Mouse (Mus musculus) heart, postnatal 14 days (tissue): ENCODE measurements around the gene Fam161a. TPM values are rescaled to one million over a fixed set of nuclear protein-coding genes. Genes with fewer than 3 reads are reported as not detected.
A peak's percentile ranks its signal among the peaks of the same experiment; 100 is the strongest.
"Not testable (repeated sequence)": the region's sequence is repeated elsewhere in the genome, so short reads cannot be mapped to it uniquely, and the experiment has no call there.

ENCODE experiments used
- DNase-seq, 2 experiments: peaks; one replicate each; pipeline ENCODE4 v3.0.0; 2021 to 2022
- intact Hi-C: fragments of 180-260 bp; cut with DNase I; formaldehyde crosslinking; loops from one replicate; pipeline ENCODE4 v1.15.1; 2025
- total RNA-seq, 2 experiments: library from RNA; stranded (reverse); gene quantifications; 2 replicates each; pipeline ENCODE4 v1.2.3; 2021

Gene Fam161a
- total RNA-seq, 2 experiments from 2014 or later = 2.9 to 3.8 TPM

- DNase-seq = no peak
- intact Hi-C loops = no loop called here
Measured at GRCm38 (mm10) chr11:23029399-23029798, 22.1 kb downstream of the Fam161a start.

- DNase-seq = no peak
- intact Hi-C loops = no loop called here
Measured at GRCm38 (mm10) chr11:23047252-23047651, 39.9 kb downstream of the Fam161a start.

- DNase-seq = no peak
- intact Hi-C loops = no loop called here
Measured at GRCm38 (mm10) chr11:23047663-23048582, 40.6 kb downstream of the Fam161a start.

- DNase-seq = no peak
- intact Hi-C loops = no loop called here
Measured at GRCm38 (mm10) chr11:23049642-23050041, 42.3 kb downstream of the Fam161a start.

- intact Hi-C loops = no loop called here
- DNase-seq = no peak
Measured at GRCm38 (mm10) chr11:23052353-23052752, 45.0 kb downstream of the Fam161a start.

DNA sequence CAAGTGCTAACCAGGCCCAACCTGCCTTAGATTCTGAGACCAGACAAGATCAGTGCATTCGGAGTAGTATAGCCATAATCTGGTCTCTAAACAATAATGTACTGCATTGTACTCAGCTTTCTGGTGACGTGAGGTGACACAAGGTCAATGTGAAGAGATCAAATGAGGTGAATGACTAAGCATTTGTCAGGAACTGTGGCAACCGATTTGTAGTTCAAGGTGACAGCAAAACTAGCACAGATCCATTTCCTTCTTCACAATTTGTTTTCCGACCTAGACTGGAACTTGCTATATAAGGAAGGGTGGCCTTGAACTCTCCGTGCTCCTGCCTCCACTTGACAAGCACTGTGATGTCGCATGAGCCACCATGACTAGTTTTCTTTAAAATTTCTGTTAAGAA is 55.8 kb downstream of the Fam161a start:
- no peak for DNase-seq
- intact Hi-C loops = no loop called here

DNA sequence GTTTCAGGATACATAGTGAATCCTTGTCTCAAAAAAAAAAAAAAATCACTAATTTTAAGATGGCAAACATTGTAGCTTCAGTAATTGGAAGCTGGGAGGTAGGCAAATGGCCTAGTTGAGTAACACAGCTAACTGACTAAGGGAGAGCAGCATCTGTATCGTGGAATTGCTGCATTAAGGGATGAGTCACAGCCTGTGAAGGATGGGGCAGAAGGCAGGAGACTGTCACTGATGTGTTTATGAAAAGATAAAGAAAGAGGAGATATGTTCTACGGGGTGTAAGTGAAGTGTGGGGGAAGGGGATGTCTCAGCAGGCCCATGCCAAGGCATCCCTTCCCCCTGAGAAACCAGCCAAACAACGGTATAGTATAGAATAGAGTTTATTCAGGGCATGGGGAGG is 56.5 kb downstream of the Fam161a start:
- intact Hi-C loops = no loop called here
- DNase-seq = no peak

DNA sequence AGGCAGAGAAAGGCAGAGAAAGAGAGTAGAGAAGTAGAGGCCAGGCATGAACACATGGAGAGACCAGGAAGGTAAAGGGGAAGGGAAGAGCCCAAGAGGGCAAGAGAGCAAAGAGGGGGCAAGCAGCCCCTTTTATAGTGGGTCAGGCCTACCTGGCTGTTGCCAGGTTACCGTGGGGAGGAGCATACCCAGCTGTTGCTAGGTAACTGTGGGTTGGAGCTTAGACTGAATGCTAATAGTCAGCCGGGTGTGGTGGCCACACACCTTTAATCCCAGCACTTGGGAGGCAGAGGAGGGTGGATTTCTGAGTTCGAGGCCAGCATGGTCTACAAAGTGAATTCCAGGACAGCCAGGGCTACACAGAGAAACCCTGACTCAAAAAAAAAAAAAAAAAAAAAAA is 56.9 kb downstream of the Fam161a start:
- DNase-seq, intact Hi-C loops: not testable (repeated sequence)

DNA sequence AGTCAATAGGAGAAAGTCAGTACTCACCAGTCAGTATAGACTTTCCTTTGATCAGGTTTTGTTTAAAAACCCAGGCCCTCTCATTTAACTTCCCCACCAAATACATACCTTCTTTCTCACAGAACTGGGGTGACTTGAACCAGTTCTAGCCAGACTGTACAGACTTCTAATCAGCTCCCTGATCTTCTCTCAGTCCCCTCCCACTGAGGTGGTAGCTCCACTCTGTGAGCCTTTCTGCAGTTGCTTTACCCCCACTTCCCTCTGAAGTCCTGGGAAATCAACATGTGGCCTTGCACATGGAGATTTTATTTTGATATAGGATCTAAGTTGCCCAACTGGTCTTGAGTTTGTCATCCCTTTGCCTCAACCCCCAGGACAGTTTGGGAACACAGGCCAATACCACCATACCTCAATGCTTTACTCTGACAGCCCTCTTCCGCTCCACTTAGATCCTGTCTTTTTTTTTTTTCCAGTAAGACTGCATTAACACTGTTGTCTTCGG is 57.9 kb downstream of the Fam161a start:
- no peak for DNase-seq
- intact Hi-C loops = loop anchor here (5.0 kb wide), 2 partner anchors 58 to 187 kb away; partner anchors contain the start of gene Fam161a

DNA sequence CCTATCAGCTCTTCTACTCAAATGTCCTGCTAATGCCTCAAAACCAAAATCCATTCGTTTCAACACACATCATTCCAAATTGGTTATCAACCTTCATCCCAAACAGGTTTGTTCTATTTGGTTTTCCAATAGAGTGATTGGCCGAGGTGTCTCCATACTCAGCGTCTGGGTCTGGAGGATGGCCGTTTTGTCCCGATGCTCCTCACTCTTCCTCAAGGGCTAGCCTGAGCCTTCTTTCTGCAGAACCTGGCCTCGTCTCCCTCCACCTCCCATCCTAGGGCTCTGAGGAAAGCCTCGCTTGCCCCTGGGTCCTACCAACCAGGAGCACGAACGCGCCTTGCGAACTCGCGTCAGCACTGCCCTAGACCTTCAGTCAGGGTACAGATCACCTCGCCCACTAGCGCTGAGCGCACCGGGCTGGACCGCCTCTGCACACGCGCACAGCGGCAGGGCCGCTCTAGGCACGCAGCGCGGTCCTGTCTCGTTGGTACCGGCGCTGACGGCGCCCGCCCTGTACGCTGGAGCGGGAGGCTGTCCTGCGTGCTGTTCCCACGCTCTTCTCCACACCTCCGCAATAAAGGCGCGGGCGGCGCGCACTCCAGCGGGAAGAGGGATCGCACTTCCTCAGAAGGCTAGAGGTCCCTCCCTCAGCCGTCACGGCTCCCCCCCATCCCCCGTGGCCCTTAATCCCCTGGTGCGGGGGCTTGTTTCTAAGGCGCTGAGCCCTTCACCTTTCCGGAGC is 60.2 kb downstream of the Fam161a start:
- intact Hi-C loops = loop anchor here (5.0 kb wide), 2 partner anchors 60 to 185 kb away; partner anchors contain the start of gene Fam161a

DNA sequence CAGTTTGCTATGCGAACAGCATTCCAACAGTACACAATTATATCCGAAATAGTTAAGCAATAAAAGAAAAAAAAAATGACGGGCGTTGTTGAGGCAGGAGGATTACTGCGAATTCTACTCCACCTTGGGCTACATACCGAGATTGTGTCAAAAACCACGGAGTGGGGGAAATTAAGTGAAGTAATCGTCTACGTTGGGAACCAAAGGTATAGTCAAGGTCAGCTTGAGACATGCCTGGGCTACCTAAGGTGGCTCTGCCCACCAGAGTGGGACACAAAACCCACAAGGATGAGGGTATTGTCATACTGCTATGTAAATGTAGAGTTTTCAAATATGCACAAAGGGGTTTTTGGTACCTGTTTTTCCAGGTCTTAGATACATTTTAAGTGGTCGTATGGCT is 60.9 kb downstream of the Fam161a start:
- intact Hi-C loops = loop anchor here (5.0 kb wide), 2 partner anchors 61 to 184 kb away; partner anchors contain the start of gene Fam161a
- DNase-seq = no peak

More for the DNA sequence above, 60.2 kb downstream of the Fam161a start:
- peak; percentile 90 to 91 for DNase-seq

GRCm38 (mm10) chr11:23068986-23069385 is 61.7 kb downstream of the Fam161a start:
- intact Hi-C loops = loop anchor here (5.0 kb wide), 2 partner anchors 62 to 183 kb away; partner anchors contain the start of gene Fam161a
- DNase-seq = not testable (repeated sequence)

GRCm38 (mm10) chr11:23074841-23075240 is 67.5 kb downstream of the Fam161a start:
- no peak for DNase-seq
- intact Hi-C loops = loop anchor here (5.0 kb wide), 1 partner anchor 33 kb away; no protein-coding TSS in a partner anchor

DNA sequence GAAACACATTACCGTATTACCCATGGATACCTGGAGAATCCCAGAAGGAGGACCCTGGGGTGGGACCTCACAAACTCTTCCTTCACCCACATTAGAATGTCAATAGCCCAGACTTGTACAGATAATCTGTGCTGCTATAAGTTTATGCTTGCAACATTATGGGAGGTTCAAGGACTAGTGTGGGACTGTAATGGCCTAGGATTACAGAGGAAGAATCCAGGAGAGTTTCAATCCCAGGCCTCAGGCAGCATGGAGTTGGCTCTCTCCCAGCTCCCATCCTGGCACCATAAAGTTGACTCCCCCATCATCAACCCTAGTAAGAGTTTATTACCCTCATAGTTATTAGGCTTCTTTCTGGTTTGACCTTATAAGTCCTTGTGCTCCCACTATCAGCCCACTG is 71.2 kb downstream of the Fam161a start:
- intact Hi-C loops = loop anchor here (5.0 kb wide), 1 partner anchor 36 kb away; no protein-coding TSS in a partner anchor
- no peak for DNase-seq

Other genes with a start within 250 kb of the Fam161a start
- gene B3gnt2, start 146.6 kb upstream of the Fam161a start, total RNA-seq = 10 to 100 TPM in 1 of 2 experiments, 1 to 10 TPM in 1; 6.9 to 12.0 TPM
- gene Zrsr1, start 35.5 kb upstream of the Fam161a start, total RNA-seq = 10 to 100 TPM; 10.2 to 11.6 TPM
- 1 to 10 TPM; 5.5 to 9.2 TPM for gene Gm28048, start 25.4 kb upstream of the Fam161a start, total RNA-seq
- gene Commd1, start 25.1 kb upstream of the Fam161a start, total RNA-seq = 100 to 1,000 TPM; 150 to 168 TPM
- 100 to 1,000 TPM; 108 to 120 TPM for gene Cct4, start 17.0 kb upstream of the Fam161a start, total RNA-seq
- 10 to 100 TPM; 38.9 to 41.7 TPM for gene Xpo1, start 248.5 kb downstream of the Fam161a start, total RNA-seq